Mouse (Mus musculus) neural tube, embryonic 15.5 days (tissue): ENCODE data around the gene Nt5m. TPM values are rescaled to one million over a fixed set of nuclear protein-coding genes. Genes with fewer than 3 reads are reported as not detected.
"Not testable (repeated sequence)": the region's sequence is repeated elsewhere in the genome, so short reads cannot be mapped to it uniquely, and the experiment has no call there.

Source experiments
- ATAC-seq: fragments of 200-750 bp; cut with Nextera tagmentation; 2 replicates; pipeline ENCODE4 v1.8.0; 2017; ENCODE audit warnings: mild to moderate bottlenecking, moderate TSS enrichment, moderate library complexity; ENCODE audit not compliant: low FRiP score
- H3K27ac ChIP-seq: fragments of 300-500 bp; sonication (generic); replicated peaks from 2 replicates; pipeline ENCODE4 v1.5.1; 2015; ENCODE audit warnings: mild to moderate bottlenecking, inconsistent platforms
- H3K27me3 ChIP-seq: fragments of 300-500 bp; sonication (generic); replicated peaks from 2 replicates; pipeline ENCODE4 v1.6.1; 2015; ENCODE audit warnings: inconsistent platforms
- H3K36me3 ChIP-seq: fragments of 300-500 bp; sonication (generic); 2 replicates; pipeline ENCODE4 v1.6.1; 2015; ENCODE audit warnings: inconsistent platforms
- H3K4me1 ChIP-seq: fragments of 300-500 bp; sonication (generic); 2 replicates; pipeline ENCODE4 v1.6.1; 2015; ENCODE audit warnings: inconsistent platforms
- H3K4me2 ChIP-seq: fragments of 300-500 bp; sonication (generic); 2 replicates; pipeline ENCODE4 v1.6.1; 2015; ENCODE audit warnings: inconsistent platforms, mild to moderate bottlenecking, moderate library complexity
- H3K4me3 ChIP-seq: fragments of 300-500 bp; sonication (generic); replicated peaks from 2 replicates; pipeline ENCODE4 v1.5.1; 2015; ENCODE audit warnings: mild to moderate bottlenecking, inconsistent platforms
- H3K9ac ChIP-seq: fragments of 300-500 bp; sonication (generic); replicated peaks from 2 replicates; pipeline ENCODE4 v1.6.1; 2015; ENCODE audit warnings: mild to moderate bottlenecking, inconsistent platforms
- H3K9me3 ChIP-seq: fragments of 300-500 bp; sonication (generic); replicated peaks from 2 replicates; pipeline ENCODE4 v1.6.1; 2016; ENCODE audit warnings: inconsistent platforms
- WGBS: fragments of 180-500 bp; shearing (Covaris S2); methylation state at CpG from one replicate; pipeline ENCODE4 v1.1.7; 2015; ENCODE audit warnings: mixed read lengths; 5-methylcytosine and 5-hydroxymethylcytosine counted together
- polyA plus RNA-seq: library from polyadenylated mRNA; unstranded; fragments of >200 nt; fragmentation: Nextera tagmentation; extraction: Ambion mirVana; gene quantifications from 2 replicates; pipeline ENCODE4 v1.2.1, GENCODE M21; 2015

Gene Nt5m
- polyA plus RNA-seq, 1 experiment from 2014 or later: 84.2 TPM

DNA sequence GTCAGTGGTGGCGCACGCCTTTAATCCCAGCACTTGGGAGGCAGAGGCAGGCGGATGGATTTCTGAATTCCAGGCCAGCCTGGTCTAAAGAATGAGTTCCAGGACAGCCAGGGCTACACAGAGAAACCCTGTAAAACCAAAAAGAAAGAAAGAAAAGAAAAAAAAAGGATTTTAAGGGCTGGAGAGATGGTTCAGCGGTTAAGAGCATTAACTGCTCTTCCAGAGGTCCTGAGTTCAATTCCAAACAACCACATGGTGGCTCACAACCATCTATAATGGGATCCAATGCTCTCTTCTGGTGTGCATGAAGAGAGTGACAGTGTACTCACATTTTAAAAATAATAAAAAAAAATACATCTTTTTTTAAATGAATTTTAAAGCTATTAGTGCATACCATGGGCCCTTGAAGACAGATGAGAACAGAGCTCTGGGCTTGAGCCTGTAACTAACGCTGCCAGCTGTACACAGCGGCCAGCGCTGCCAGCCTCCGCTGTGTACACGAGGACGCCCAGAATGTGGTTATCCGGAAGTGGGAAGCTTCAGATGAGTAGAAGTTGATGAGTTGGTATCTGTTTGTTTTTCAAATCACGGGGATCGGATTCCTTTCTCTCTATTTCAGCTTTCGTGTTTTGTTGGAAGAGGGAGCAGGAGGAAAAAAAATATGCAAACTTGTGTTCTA, 28.6 kb upstream of the Nt5m start:
- H3K27ac ChIP-seq: peak overlapping the region; percentile 100
- peaks cover 25% of the 10 kb centered on the region for H3K36me3 ChIP-seq
- peak overlapping the region; percentile 61 for H3K4me3 ChIP-seq
- H3K9ac ChIP-seq: peak overlapping the region; percentile 69
- no peak for ATAC-seq
- 64% methylated on average over 14 of the region's 14 CpGs for WGBS
- H3K27me3 ChIP-seq: no peaks in the 10 kb centered on the region
- peaks cover 34% of the 10 kb centered on the region for H3K4me1 ChIP-seq
- H3K9me3 ChIP-seq: no peaks in the 10 kb centered on the region
- peak overlapping the region; percentile 83 for H3K4me2 ChIP-seq

DNA sequence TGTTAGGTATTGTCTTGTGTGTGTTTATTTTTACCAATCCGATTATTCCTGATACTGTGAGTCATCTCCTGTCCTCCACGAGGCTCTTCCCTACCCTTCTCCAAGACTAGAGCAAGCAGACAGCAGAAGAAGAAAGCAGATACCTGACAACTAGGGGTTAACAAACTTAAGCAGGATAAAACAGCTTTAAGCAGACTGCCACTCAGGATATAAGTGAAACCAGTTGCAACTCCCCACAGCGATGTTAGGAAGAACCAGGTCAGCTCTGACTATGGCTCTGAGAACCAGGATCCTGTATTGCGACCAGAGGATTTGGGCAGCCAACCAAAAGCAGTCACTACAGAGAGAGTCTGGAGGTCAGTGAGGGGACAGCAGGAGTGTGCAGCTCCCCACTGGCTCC, 28.0 kb upstream of the Nt5m start:
- WGBS: 78% methylated on average over 4 of the region's 4 CpGs
- ATAC-seq: no peak
- H3K4me1 ChIP-seq: peaks cover 34% of the 10 kb centered on the region
- no peaks in the 10 kb centered on the region for H3K27me3 ChIP-seq
- H3K4me2 ChIP-seq: no peak overlapping the region
- no peak overlapping the region for H3K27ac ChIP-seq
- no peak overlapping the region for H3K4me3 ChIP-seq
- H3K9ac ChIP-seq: no peak overlapping the region
- H3K36me3 ChIP-seq: peaks cover 24% of the 10 kb centered on the region
- no peaks in the 10 kb centered on the region for H3K9me3 ChIP-seq

DNA sequence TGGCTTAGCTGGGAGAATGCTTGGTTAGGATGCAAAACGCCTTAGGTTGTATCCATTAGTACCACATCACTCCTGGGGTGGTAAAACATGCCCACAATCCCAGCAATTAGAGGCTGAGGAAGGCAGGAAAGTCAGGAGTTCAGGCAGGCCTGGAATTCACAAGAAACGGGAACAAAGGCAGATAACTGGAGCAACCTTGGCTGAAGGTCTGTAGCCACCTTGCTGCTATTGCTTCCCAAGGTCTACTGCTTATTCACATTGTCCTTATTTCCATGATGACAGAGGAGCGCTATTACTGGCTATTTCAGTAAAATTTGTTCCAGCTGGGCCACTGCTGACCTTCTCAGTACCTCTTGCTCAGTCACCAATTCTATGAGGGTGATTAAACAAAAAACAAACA, 26.0 kb upstream of the Nt5m start:
- Histone ChIP-seq H3K9ac (no peak overlapping the region), H3K4me2 (no peak overlapping the region), H3K4me1 (peaks cover 16% of the 10 kb centered on the region), H3K9me3 (no peaks in the 10 kb centered on the region), H3K4me3 (no peak overlapping the region), H3K36me3 (peaks cover 28% of the 10 kb centered on the region), H3K27ac (no peak overlapping the region), H3K27me3 (no peaks in the 10 kb centered on the region)
- WGBS: 69% methylated on average over 3 of the region's 3 CpGs
- no peak for ATAC-seq

DNA sequence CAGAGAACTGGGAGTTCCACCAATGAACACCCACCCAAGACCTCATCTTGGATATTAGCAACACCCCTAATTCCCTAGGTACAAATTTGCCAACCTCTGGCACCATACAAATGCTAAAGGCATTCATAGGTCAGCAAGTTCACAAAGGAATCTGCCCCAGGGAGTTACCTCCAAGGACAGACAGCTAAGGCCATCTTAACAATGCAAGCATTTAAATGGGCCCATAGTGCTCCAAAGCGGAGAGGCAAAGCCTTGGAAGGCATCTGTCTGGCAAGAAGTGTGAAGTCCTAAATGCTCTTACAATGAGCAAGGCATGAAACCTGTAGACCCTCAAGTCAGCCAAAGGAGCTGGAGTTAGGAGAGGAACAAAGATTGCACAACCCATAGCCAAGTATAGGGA, 24.9 kb upstream of the Nt5m start:
- no peak for ATAC-seq
- Histone ChIP-seq H3K4me3 (no peak overlapping the region), H3K9me3 (no peaks in the 10 kb centered on the region), H3K27me3 (no peaks in the 10 kb centered on the region), H3K4me2 (no peak overlapping the region), H3K9ac (no peak overlapping the region), H3K4me1 (peaks cover 7% of the 10 kb centered on the region; the same call in 1 of the 2 replicates), H3K36me3 (peaks cover 38% of the 10 kb centered on the region), H3K27ac (no peak overlapping the region)
- WGBS: 72% methylated on average over 1 of the region's 1 CpGs

DNA sequence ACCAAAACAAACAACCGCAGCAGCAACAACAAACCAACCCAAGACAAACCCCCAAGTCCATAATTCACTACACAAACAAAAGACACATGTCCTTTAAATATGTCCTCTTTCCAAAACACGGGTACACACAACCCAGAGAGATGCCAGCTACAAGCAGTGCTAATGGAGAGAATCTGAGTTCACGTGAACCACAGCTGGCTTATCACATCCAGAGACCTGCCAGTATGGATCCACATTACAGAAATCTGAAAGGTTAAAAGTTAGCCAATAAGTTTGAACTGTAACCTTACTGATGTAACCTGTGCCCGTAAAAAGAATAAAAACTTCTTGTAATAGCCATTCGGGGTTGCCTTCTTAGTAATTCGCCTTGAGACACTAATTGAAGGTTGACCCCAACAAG, 24.3 kb upstream of the Nt5m start:
- H3K4me1 ChIP-seq: peaks cover 7% of the 10 kb centered on the region; the same call in 1 of the 2 replicates
- H3K9me3 ChIP-seq: no peaks in the 10 kb centered on the region
- no peak overlapping the region for H3K27ac ChIP-seq
- H3K9ac ChIP-seq: no peak overlapping the region
- 87% methylated on average over 6 of the region's 6 CpGs for WGBS
- no peak overlapping the region for H3K4me3 ChIP-seq
- ATAC-seq: no peak
- H3K27me3 ChIP-seq: no peaks in the 10 kb centered on the region
- peaks cover 44% of the 10 kb centered on the region for H3K36me3 ChIP-seq
- H3K4me2 ChIP-seq: no peak overlapping the region

DNA sequence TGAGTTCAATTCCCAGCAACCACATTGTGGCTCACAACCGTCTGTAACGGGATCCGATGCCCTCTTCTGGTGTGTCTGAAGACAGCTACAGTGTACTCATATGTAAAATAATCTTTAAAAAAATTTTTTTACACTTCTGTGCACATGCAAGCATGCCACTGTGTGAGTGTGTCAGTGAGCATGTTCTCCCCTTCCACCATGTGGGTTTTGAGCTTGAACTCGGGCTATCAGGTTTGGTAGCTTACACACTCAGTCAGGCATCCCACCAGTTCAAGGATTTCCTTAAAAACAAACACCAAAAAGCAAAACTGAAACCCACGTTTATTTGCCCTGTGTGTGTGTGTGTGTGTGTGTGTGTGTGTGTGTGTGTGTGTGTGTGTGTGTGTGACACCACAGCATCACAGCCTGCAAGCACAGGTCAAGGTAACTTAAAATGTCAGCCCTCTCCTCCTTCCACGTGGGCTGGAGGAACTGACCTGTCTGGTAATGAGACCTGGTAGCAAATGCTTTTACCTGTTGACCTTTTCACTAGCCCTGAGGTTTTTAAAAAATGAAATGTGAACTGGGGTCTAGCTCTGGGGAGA, 23.7 kb upstream of the Nt5m start:
- ATAC-seq: no peak
- no peak overlapping the region for H3K9ac ChIP-seq
- H3K27ac ChIP-seq: no peak overlapping the region
- no peak overlapping the region for H3K4me2 ChIP-seq
- peaks cover 4% of the 10 kb centered on the region; the same call in 1 of the 2 replicates for H3K4me1 ChIP-seq
- H3K4me3 ChIP-seq: no peak overlapping the region
- WGBS: 83% methylated on average over 6 of the region's 6 CpGs
- no peaks in the 10 kb centered on the region for H3K27me3 ChIP-seq
- H3K36me3 ChIP-seq: peaks cover 50% of the 10 kb centered on the region
- H3K9me3 ChIP-seq: no peaks in the 10 kb centered on the region

DNA sequence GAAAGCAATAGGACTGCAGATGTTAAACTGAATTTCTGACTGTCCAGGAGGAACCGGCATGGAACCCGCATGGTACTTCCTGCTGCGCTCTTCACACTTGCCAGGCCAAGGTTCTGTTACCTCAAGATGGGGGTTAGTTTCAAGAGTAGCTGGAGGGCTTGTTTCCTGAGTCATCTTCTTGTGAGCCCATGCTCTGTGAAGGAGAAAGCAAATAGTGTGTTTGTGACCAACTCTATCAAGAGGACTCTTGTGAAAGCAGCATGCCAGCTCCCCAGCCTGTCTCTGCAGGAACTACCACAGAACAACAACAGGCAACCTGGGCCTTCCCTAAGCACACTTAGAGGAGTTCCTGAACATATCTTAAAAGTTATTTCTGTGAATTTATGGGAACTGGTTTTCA, 21.3 kb upstream of the Nt5m start:
- Histone ChIP-seq H3K27ac (no peak overlapping the region), H3K36me3 (peaks cover 70% of the 10 kb centered on the region), H3K4me3 (no peak overlapping the region), H3K9ac (no peak overlapping the region), H3K4me2 (no peak overlapping the region), H3K9me3 (no peaks in the 10 kb centered on the region), H3K4me1 (no peaks in the 10 kb centered on the region), H3K27me3 (no peaks in the 10 kb centered on the region)
- WGBS: 98% methylated on average over 3 of the region's 3 CpGs
- no peak for ATAC-seq

DNA sequence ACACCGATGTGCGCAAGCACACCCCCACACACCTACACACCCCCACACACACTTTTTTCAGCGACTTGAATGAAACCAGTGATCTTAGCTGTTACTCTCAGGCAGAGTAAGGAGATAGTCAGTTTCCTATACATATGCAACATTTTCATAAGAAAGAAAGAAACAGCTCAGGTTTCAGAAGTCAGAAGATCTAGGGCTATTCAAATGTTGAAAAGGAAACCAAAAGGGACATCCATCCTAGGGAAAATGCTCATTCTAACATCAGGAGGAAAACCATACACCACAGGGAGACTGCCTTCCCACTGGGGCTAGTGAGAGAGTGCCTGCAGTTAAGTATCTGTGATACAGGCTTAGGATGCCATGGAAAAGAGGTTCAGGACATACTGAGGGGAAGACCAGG, 17.6 kb upstream of the Nt5m start:
- no peaks in the 10 kb centered on the region for H3K27me3 ChIP-seq
- no peak overlapping the region for H3K27ac ChIP-seq
- H3K36me3 ChIP-seq: peaks cover 90% of the 10 kb centered on the region
- 90% methylated on average over 3 of the region's 3 CpGs for WGBS
- H3K4me3 ChIP-seq: no peak overlapping the region
- no peak for ATAC-seq
- no peak overlapping the region for H3K4me2 ChIP-seq
- no peak overlapping the region for H3K9ac ChIP-seq
- no peaks in the 10 kb centered on the region for H3K4me1 ChIP-seq
- H3K9me3 ChIP-seq: no peaks in the 10 kb centered on the region

DNA sequence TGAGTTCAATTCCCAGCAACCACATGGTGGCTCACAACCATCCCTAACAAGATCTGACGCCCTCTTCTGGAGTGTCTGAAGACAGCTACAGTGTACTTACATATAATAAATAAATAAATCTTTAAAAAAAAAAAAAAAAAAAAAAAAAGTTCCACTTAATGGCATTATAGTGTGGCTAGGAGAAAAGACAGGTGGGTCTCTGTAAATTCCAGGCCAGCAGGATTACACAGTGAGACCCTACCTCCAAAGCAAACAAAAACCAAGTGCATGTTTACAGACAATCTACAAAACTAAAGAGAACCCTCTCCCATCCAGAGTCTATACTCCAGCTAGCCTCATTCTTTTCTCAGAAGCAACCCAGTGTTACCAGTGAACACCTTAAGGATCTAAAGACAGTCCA, 1.5 kb upstream of the Nt5m start:
- Histone ChIP-seq H3K4me2 (peak overlapping the region; percentile 62), H3K36me3 (peaks cover 28% of the 10 kb centered on the region), H3K9ac (0 out of 2 replicates have a peak overlapping the region, but pooled peaks have one; percentile 80), H3K4me1 (peaks cover 31% of the 10 kb centered on the region)
- H3K27ac ChIP-seq, H3K9me3 ChIP-seq, ATAC-seq, H3K27me3 ChIP-seq, H3K4me3 ChIP-seq: not testable (repeated sequence)
- no CpG with 5 or more reads among the region's 1 CpGs for WGBS

DNA sequence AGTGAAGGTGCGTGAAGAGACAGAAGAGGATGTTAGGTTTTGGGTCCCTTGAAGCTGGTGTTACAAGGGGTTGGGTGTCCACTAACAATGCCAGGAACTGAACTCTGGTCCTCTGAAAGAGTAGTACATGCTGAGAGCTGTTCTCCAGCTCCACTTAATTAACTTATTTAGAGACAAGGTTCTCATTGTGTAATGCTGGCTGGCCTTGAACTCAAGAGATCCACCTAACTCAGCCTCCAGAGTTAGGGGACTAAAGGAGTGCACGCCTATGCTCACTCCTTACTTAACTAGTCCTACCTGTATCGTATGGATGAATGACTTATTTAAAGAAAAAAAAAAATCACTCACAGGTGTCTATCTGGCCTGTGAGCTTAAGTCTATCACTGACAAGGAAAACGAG, 821 bp upstream of the Nt5m start:
- Histone ChIP-seq H3K36me3 (peaks cover 24% of the 10 kb centered on the region), H3K4me3 (peak overlapping the region; percentile 66), H3K4me1 (peaks cover 31% of the 10 kb centered on the region), H3K9ac (peak overlapping the region; percentile 80; the same call in 1 of the 2 replicates), H3K9me3 (no peaks in the 10 kb centered on the region), H3K4me2 (peak overlapping the region; percentile 62), H3K27ac (peak overlapping the region; percentile 97; the same call in 1 of the 2 replicates), H3K27me3 (no peaks in the 10 kb centered on the region)
- WGBS: 63% methylated on average over 4 of the region's 4 CpGs
- ATAC-seq: no peak

DNA sequence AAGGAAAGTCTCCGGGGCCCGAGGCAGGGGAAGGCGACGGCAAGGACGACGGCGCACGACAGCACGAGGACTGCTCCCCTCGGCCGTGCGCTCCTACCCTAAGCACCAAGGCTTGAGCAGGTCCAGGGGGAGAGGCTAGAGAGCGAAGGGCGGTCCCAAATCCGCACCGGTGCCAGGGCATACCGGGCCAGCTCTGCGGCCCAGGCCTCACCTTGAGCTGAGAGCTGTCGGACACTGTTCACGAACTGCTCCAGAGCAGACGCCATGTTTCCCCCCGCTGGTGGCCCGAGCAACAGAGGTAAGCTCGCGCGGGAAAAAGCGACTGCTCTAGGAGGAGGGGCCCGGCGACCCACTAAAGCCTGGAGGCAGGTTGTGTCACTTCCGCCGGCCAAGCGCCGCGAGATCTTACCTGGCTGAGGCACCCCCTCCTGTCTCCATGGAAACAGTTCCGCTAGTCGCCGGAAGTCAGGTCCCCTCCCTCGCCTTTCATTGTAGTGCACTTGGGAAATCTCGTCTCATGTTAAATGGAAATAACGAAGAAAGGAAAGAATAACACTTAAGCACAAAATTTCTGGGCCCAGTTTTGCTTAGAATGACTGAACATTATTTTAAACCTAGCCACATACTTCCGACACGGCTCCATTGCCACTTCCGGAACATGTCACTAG, 346 bp downstream of the Nt5m start, which contains the start of gene Cops3:
Gene Cops3, minus strand, starts transcription at position 380 of the 668 bp plus-strand sequence.
- peak; percentile 97 for ATAC-seq
- 1% methylated on average over 41 of the region's 43 CpGs for WGBS
- H3K9me3 ChIP-seq: no peaks in the 10 kb centered on the region

DNA sequence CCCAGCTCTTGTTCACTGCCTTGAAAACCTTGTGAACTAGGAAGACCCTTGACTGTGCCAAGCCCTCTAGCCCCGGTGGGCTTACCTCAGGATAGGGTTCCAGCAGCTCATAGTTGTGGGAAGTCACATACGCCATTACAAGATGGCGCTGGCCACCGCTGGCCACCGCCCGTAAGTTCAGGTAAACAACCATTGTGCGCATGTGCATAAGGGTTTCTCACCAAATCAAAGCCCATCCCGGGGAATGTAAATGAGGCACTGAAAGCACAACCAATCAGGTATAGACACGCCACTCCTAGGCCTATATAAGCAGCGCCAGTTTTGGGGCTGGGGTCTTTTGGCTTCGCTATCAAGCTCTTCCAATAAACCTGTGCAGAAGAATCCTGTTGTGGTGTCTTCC, 7.1 kb downstream of the Nt5m start:
- no peak for ATAC-seq
- WGBS: 98% methylated on average over 11 of the region's 11 CpGs

More for the DNA sequence above, 346 bp downstream of the Nt5m start, which contains the start of gene Cops3:
- Histone ChIP-seq H3K27me3 (no peaks in the 10 kb centered on the region), H3K4me1 (peaks cover 31% of the 10 kb centered on the region), H3K27ac (peak within 1 kb of the TSS; percentile 97), H3K36me3 (peaks cover 16% of the 10 kb centered on the region), H3K9ac (peak within 1 kb of the TSS; percentile 80), H3K4me2 (peak within 1 kb of the TSS; percentile 62), H3K4me3 (peak within 1 kb of the TSS; percentile 66)

More for the DNA sequence above, 7.1 kb downstream of the Nt5m start:
- no peaks in the 10 kb centered on the region for H3K36me3 ChIP-seq
- H3K4me2 ChIP-seq: no peak overlapping the region
- H3K27me3 ChIP-seq: no peaks in the 10 kb centered on the region
- H3K9me3 ChIP-seq: no peaks in the 10 kb centered on the region
- no peak overlapping the region for H3K27ac ChIP-seq
- no peak overlapping the region for H3K9ac ChIP-seq
- H3K4me3 ChIP-seq: no peak overlapping the region
- peaks cover 21% of the 10 kb centered on the region for H3K4me1 ChIP-seq
